Mouse (Mus musculus): Measurements from ENCODE around the gene Gtf2h1. TPM values are rescaled to one million over a fixed set of nuclear protein-coding genes. Genes with fewer than 3 reads are reported as not detected.
"Not testable (repeated sequence)": the region's sequence is repeated elsewhere in the genome, so short reads cannot be mapped to it uniquely, and the experiment has no call there.

Gene Gtf2h1
- polyA plus RNA-seq, 1 experiment from 2014 or later = 59.0 TPM

DNA sequence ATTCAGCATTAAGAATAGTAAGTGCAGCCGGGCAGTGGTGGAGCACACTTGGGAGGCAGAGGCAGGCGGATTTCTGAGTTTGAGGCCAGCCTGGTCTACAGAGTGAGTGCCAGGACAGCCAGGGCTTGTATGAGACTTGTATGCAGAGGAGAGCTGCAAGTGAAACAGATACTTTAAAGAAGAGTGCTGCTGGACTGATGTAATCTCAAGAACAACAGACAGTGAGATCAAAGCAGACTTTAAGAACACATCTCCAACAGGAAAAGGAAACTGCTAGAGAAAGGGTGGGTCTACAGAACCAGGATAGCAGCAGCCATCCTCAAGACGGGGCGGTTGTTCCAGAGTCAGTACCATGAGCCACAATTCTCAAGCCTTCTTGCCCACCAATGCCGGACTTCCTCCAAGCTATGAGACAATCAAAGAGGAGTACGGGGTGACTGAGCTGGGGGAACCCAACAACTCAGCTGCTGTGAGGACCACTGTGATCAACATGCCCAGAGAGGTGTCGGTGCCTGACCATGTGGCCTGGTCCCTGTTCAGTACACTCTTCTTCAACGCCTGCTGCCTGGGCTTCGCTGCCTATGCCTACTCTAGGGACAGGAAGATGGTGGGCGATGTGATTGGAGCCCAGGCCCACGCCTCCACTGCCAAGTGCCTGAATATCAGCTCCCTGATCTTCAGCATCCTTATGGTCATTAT is 36.4 kb downstream of the Gtf2h1 start:
- H3K27me3 ChIP-seq (replicated peaks); H3K4me2 ChIP-seq; H3K9me3 ChIP-seq (replicated peaks); H3K36me3 ChIP-seq; ATAC-seq; H3K4me3 ChIP-seq; H3K27ac ChIP-seq; H3K9ac ChIP-seq: not testable (repeated sequence)
- peaks cover 57% of the 10 kb centered on the region for H3K4me1 ChIP-seq
- 69% methylated on average over 11 of the region's 11 CpGs for WGBS (ENCODE audit: insufficient replicate concordance)

DNA sequence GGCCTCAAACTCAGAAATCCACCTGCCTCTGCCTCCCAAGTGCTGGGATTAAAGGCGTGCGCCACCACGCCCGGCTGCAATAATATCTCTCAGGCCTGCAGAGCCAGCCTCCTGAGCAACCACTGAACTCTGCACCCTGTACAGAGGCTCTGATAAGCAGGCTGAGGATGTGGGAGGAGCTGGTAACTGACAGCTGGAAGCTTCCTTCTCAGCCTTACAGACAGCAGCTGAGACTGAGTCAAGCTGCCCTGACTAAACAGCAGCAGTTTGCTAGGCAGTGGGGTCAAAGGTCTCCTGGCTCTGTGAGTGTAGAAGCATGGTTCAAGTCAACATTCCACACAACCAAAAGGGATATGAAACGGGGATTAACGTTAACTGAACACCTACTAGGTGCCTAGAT is 37.4 kb downstream of the Gtf2h1 start:
- H3K4me1 ChIP-seq = peaks cover 58% of the 10 kb centered on the region
- no peaks in the 10 kb centered on the region for H3K27me3 ChIP-seq (replicated peaks)
- ATAC-seq = peak; percentile 89
- WGBS (ENCODE audit: insufficient replicate concordance) = 12% methylated on average over 6 of the region's 6 CpGs
- peak overlapping the region; percentile 15 for H3K4me2 ChIP-seq
- H3K9me3 ChIP-seq (replicated peaks) = no peaks in the 10 kb centered on the region
- H3K36me3 ChIP-seq = no peaks in the 10 kb centered on the region
- H3K4me3 ChIP-seq = no peak overlapping the region
- peak overlapping the region; percentile 64 for H3K27ac ChIP-seq
- H3K9ac ChIP-seq = no peak overlapping the region

DNA sequence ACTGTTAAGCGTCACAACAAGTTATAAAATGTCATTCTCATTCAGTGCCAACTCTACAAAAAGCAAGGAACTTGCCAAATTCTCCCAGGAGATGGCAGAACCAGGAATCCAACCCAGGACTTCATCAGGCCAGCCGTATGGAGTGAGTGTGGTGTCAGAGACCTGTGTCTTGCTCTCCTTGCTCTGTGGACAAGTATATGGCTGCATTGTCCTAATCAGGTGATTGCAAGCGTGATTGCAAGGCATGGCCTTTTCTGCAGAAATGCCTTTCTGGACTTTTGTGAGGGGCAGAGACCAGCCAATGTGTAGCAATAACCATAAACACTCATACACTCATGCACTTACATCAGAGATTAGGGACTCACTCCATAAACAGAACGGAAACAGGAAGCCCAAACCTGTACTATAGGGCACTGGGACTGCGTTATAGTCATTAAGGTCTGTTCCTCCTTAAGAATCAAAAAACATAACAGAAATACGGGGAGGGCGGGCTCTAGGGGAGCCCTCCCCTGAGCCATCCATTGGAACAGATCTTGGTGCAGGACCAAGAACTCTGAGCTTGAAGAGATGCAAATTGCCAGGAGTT is 37.9 kb downstream of the Gtf2h1 start:
- peak overlapping the region; percentile 64 for H3K27ac ChIP-seq
- no peak for ATAC-seq
- no peaks in the 10 kb centered on the region for H3K9me3 ChIP-seq (replicated peaks)
- no peaks in the 10 kb centered on the region for H3K27me3 ChIP-seq (replicated peaks)
- peak overlapping the region; percentile 15 for H3K4me2 ChIP-seq
- H3K4me1 ChIP-seq = peaks cover 63% of the 10 kb centered on the region
- no peak overlapping the region for H3K9ac ChIP-seq
- no peak overlapping the region for H3K4me3 ChIP-seq
- no peaks in the 10 kb centered on the region for H3K36me3 ChIP-seq
- 54% methylated on average over 7 of the region's 7 CpGs for WGBS (ENCODE audit: insufficient replicate concordance)

DNA sequence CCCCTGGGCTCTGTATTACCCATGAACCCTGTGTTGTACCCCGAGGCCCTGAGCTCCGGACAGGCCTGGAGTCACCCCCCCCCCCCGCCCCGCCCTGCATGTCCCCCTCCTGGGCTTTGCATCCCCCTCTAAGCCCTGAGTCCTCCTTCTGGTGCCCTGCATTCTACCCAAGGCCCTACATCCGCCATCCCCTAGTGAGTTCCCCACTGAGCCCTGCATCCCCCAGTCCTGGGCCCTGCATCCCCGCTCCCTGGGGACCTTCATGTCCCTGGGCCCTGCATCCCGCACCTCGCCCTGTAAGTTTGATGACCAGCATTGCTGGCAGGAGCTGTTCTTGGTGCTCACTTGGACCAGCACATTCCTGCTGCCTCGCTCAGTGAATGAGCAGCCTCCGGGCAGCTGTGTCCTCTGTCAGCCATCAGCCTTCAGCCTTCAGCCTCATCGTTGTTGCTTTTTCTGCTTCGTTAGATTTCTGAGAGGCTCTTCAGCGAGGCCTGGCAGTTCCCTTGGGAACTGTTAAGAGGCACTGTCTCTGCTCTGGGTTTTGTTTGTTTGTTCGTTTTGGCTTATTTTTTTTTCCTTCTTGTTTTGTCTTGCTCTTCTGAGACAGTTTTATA is 39.2 kb downstream of the Gtf2h1 start:
- H3K4me1 ChIP-seq = peaks cover 76% of the 10 kb centered on the region
- no peak overlapping the region for H3K4me2 ChIP-seq
- 68% methylated on average over 14 of the region's 14 CpGs for WGBS (ENCODE audit: insufficient replicate concordance)
- no peak for ATAC-seq
- no peak overlapping the region for H3K27ac ChIP-seq
- H3K9ac ChIP-seq = no peak overlapping the region
- no peaks in the 10 kb centered on the region for H3K36me3 ChIP-seq
- H3K4me3 ChIP-seq = no peak overlapping the region
- no peaks in the 10 kb centered on the region for H3K27me3 ChIP-seq (replicated peaks)
- no peaks in the 10 kb centered on the region for H3K9me3 ChIP-seq (replicated peaks)

DNA sequence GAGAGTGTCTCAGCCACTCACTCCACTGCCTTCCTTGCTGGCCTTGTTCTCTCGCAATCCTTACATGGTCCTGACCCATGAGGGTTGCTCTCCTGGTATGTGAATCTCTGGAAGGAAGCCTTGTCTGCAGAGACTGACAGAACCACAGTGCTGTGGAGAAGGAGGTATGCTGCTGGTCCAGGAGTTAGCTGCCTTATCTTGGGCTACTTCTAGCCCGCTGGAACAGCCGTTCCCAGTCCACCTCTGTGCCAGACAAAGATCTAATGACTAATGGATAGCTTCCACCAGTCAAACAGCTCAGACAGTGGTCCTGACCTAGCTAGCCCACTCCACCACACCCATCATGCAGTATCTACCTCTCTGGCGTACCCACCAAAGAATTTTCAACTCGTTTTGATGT is 40.5 kb downstream of the Gtf2h1 start:
- Histone ChIP-seq H3K9ac (no peak overlapping the region), H3K27ac (no peak overlapping the region), H3K4me2 (no peak overlapping the region), H3K4me1 (peaks cover 76% of the 10 kb centered on the region), H3K4me3 (no peak overlapping the region), H3K27me3 (replicated peaks) (no peaks in the 10 kb centered on the region), H3K36me3 (no peaks in the 10 kb centered on the region), H3K9me3 (replicated peaks) (no peaks in the 10 kb centered on the region)
- WGBS (ENCODE audit: insufficient replicate concordance) = 60% methylated on average over 5 of the region's 5 CpGs
- no peak for ATAC-seq

DNA sequence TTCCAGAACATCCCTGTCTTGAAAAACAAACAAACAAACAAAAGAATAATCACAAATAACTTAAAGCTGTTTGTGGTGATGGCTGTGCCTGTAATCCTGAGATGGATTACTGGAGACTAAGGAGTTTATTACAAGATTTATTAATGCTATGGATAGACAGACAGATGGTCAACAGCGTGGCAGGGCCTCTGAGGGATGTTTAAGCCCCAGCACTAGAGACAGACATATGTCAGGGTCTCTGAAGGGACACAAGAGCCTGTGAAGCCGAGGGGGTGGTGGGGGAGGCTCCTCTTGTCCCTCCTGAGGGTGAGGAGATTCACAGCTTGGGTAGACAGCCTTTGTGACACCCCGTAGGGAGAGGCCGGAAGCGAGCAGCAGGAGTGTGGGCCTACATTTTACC is 41.2 kb downstream of the Gtf2h1 start:
- no peak overlapping the region for H3K9ac ChIP-seq
- no peak for ATAC-seq

DNA sequence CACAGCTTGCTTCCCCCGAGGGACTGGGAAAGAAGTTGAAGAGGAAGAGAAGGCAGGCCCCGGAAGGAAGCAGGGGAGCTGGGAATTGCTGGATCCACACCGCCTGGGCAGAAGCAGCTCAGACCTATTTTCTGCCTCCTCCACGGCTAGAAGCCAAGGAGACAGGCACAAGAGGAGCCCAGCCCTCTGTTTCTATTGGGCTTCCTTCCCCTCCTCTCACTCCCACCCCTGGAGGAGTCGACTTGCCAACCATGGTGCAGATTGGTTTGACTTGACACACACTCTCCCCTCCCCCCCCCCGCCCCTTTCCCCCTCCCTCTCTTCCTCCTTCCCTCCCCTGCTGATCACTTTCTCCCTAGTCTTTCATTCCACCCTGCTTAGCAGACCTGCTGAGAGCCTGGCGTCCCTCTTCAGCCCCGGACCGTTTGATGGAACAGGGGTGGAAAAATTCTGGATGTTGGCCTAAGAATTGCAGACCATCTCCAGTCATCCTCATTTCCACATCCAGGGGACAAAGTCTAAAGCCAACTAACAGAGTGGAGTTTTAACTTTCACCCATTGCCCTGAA is 42.3 kb downstream of the Gtf2h1 start:
- H3K4me1 ChIP-seq = peaks cover 68% of the 10 kb centered on the region
- no peaks in the 10 kb centered on the region for H3K27me3 ChIP-seq (replicated peaks)
- H3K9ac ChIP-seq = 0 out of 2 replicates have a peak overlapping the region, but pooled peaks have one; percentile 6
- ATAC-seq = no peak
- 8% methylated on average over 8 of the region's 9 CpGs for WGBS (ENCODE audit: insufficient replicate concordance)
- H3K4me3 ChIP-seq = no peak overlapping the region
- H3K4me2 ChIP-seq = peak overlapping the region; percentile 41
- H3K36me3 ChIP-seq = no peaks in the 10 kb centered on the region
- H3K9me3 ChIP-seq (replicated peaks) = no peaks in the 10 kb centered on the region
- H3K27ac ChIP-seq = peak overlapping the region; percentile 73

More for the DNA sequence above, 41.2 kb downstream of the Gtf2h1 start:
- Histone ChIP-seq H3K36me3 (no peaks in the 10 kb centered on the region), H3K4me3 (no peak overlapping the region), H3K4me2 (no peak overlapping the region), H3K27me3 (replicated peaks) (no peaks in the 10 kb centered on the region), H3K4me1 (peaks cover 74% of the 10 kb centered on the region), H3K9me3 (replicated peaks) (no peaks in the 10 kb centered on the region), H3K27ac (no peak overlapping the region)
- WGBS (ENCODE audit: insufficient replicate concordance) = 78% methylated on average over 5 of the region's 5 CpGs

DNA sequence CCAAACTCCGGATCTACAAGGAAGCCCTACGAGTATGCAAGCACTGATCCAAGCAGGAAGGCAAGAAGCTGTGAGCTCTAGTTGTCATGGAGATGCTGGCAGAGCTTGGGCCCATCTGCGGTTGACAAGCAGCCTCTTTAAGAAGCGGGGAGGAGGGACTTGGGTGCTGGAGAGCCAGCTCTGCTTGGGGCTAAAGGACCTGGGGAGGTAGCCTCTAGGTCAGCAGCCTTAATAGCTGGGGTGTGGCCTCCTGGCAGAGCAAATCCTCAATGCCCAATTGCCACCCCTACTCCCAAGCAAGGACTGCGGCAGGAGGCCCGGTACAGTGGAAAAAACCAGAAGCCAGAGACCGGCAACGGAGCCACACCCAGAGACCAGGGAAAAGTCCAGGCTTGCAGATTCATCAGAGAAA is 43.0 kb downstream of the Gtf2h1 start:
- H3K9me3 ChIP-seq (replicated peaks) = no peaks in the 10 kb centered on the region
- no peak overlapping the region for H3K4me3 ChIP-seq
- ATAC-seq = peak; percentile 23; the same call in 1 of the 2 replicates
- H3K27ac ChIP-seq = peak overlapping the region; percentile 73
- peak overlapping the region; percentile 41 for H3K4me2 ChIP-seq
- H3K4me1 ChIP-seq = peaks cover 63% of the 10 kb centered on the region
- 5% methylated on average over 8 of the region's 8 CpGs for WGBS (ENCODE audit: insufficient replicate concordance)
- H3K9ac ChIP-seq = 0 out of 2 replicates have a peak overlapping the region, but pooled peaks have one; percentile 14
- no peaks in the 10 kb centered on the region for H3K36me3 ChIP-seq
- no peaks in the 10 kb centered on the region for H3K27me3 ChIP-seq (replicated peaks)

DNA sequence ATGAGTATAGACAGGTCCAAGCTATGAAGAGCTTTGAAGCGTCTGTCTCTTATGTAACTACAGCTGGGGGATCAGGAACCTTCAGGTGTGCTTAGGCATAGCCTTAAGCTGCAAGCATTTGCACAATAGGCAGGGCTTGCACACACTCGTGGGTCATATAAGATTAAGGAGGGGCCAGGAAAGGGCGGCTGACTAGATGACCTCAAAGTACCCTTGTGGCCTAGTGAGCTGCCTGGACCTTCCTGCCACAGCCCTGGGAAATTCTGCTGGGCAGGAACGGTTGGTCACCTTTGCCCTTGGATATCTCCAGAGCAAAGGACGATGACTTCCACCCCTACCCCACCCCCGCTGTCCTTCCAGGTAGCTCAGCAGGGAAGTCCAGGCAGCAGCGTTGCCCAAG is 43.5 kb downstream of the Gtf2h1 start:
- no peaks in the 10 kb centered on the region for H3K27me3 ChIP-seq (replicated peaks)
- ATAC-seq = peak; percentile 19; the same call in 1 of the 2 replicates
- no peaks in the 10 kb centered on the region for H3K9me3 ChIP-seq (replicated peaks)
- H3K9ac ChIP-seq = no peak overlapping the region
- no peak overlapping the region for H3K4me3 ChIP-seq
- H3K4me2 ChIP-seq = peak overlapping the region; percentile 41; the same call in 1 of the 2 replicates
- H3K36me3 ChIP-seq = no peaks in the 10 kb centered on the region
- 30% methylated on average over 7 of the region's 7 CpGs for WGBS (ENCODE audit: insufficient replicate concordance)
- H3K27ac ChIP-seq = peak overlapping the region; percentile 73
- peaks cover 63% of the 10 kb centered on the region for H3K4me1 ChIP-seq

DNA sequence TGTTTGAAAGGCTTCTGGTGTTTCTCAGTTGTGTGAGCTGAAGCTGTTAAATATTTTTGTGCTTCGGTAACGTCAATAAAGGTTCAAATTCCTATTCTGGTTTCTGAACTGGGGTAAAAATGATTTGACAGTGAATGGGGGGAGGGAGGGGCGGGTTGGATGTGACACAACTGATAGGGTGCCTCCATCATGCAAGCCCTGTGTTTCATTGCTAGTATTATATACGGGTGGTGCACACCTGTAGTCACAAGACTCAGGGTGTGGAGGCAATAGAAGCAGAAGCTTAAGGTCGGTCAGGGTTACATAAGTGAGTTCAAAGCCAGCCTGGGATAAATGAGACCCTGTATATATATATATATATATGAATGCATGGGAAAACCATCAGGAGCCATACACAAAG is 44.0 kb downstream of the Gtf2h1 start:
- peaks cover 63% of the 10 kb centered on the region for H3K4me1 ChIP-seq
- WGBS (ENCODE audit: insufficient replicate concordance) = 55% methylated on average over 5 of the region's 5 CpGs
- no peak overlapping the region for H3K4me2 ChIP-seq
- no peaks in the 10 kb centered on the region for H3K27me3 ChIP-seq (replicated peaks)
- H3K27ac ChIP-seq = peak overlapping the region; percentile 73; the same call in 1 of the 2 replicates
- no peaks in the 10 kb centered on the region for H3K36me3 ChIP-seq
- H3K9me3 ChIP-seq (replicated peaks) = no peaks in the 10 kb centered on the region
- ATAC-seq = no peak
- no peak overlapping the region for H3K4me3 ChIP-seq
- no peak overlapping the region for H3K9ac ChIP-seq

DNA sequence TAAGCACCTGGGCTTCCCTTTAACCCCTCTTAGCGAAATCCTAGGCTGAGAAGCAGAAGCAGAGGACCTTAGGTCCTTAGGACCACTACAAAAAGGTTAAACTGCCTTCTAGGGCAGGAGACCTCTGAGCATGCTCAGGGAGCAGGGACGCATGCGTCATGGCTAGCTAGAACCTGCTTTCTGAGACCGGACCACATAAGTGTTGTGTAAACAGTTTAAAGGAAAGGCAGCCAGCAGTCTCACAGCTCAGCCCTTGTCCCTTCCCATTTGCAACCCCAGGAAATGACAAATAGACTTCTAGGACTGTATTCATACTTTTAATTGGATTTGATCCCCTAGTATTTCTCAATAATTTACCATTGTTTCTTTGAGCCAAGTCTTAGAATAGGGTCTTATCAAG is 44.4 kb downstream of the Gtf2h1 start:
- no peak for ATAC-seq
- Histone ChIP-seq H3K4me2 (no peak overlapping the region), H3K27ac (0 out of 2 replicates have a peak overlapping the region, but pooled peaks have one; percentile 30), H3K27me3 (replicated peaks) (no peaks in the 10 kb centered on the region), H3K4me1 (peaks cover 65% of the 10 kb centered on the region), H3K36me3 (no peaks in the 10 kb centered on the region), H3K9me3 (replicated peaks) (no peaks in the 10 kb centered on the region), H3K9ac (no peak overlapping the region), H3K4me3 (no peak overlapping the region)
- WGBS (ENCODE audit: insufficient replicate concordance) = 48% methylated on average over 4 of the region's 4 CpGs

Data from liver, embryonic 12.5 days (tissue).